Mouse (Mus musculus) thymus, adult 2 months (tissue): ENCODE measurements at regions not wholly inside any gene's neighbourhood (a gene's known extent, or its start where the extent isn't known, plus 50 kb on each side); places are given as distances from the start of the nearest gene placed in this dataset.

Experiments
- CTCF ChIP-seq: fragments of 200-500 bp; IDR thresholded peaks from 2 replicates; pipeline ENCODE4 v1.5.1; 2012; ENCODE audit warnings: mild to moderate bottlenecking, control low read depth, low read length, moderate library complexity, borderline replicate concordance; ENCODE audit not compliant: control insufficient read depth, poor library complexity, insufficient read depth; ENCODE audit errors: extremely low read depth
- POLR2A ChIP-seq: fragments of 200-500 bp; IDR thresholded peaks from 2 replicates; pipeline ENCODE4 v1.6.1; 2012; ENCODE audit warnings: mild to moderate bottlenecking, low read length, control low read depth, moderate library complexity; ENCODE audit not compliant: control insufficient read depth, poor library complexity, insufficient read depth; ENCODE audit errors: extremely low read depth

DNA sequence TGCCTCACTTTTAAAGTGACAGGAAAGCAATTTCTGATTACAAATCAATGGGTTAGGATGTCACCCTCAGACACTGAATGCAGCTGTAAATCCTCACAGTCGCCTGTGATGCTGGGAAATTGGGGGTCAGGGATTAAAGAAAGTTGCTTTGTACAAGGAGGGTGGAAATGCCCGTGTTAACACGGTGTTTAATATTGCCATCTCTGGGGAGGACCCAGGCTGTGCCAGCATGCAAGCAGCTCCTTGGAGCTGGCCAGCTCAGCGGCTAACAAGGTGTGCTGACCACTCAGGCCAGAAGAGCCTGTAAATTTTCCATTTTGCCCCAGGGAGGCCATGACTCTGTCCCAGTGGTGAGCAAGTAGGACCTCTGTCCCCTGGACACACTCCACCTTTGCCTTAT lies 522.5 kb upstream of the Sall1 start:
- TF ChIP-seq POLR2A (no peak), CTCF (no peak)
